Mouse (Mus musculus) kidney, postnatal 0 days (tissue): ENCODE data around the gene Egfl7. TPM values are rescaled to one million over a fixed set of nuclear protein-coding genes. Genes with fewer than 3 reads are reported as not detected.

Source experiments
- ATAC-seq: fragments of 200-750 bp; cut with Nextera tagmentation; replicated peaks from 2 replicates; pipeline ENCODE4 v1.8.0; 2017; ENCODE audit warnings: low read depth, moderate number of reproducible peaks, moderate TSS enrichment, moderate library complexity; ENCODE audit not compliant: low FRiP score
- DNase-seq: peaks from one replicate; pipeline ENCODE4 v3.0.0-alpha.2; 2016; ENCODE audit warnings: low spot score
- H3K27ac ChIP-seq: fragments of 300-500 bp; sonication (generic); 2 replicates; pipeline ENCODE4 v1.5.1; 2014; ENCODE audit warnings: mild to moderate bottlenecking
- H3K27me3 ChIP-seq: fragments of 300-500 bp; sonication (generic); 2 replicates; pipeline ENCODE4 v1.6.1; 2014; ENCODE audit warnings: low read length, mixed read lengths; ENCODE audit not compliant: insufficient read depth
- H3K36me3 ChIP-seq: fragments of 300-500 bp; sonication (generic); 2 replicates; pipeline ENCODE4 v1.6.1; 2014; ENCODE audit warnings: low read length, mixed read lengths; ENCODE audit not compliant: insufficient read depth
- H3K4me1 ChIP-seq: fragments of 300-500 bp; sonication (generic); replicated peaks from 2 replicates; pipeline ENCODE4 v1.6.1; 2014; ENCODE audit warnings: antibody characterized with exemption, low read length, mixed read lengths; ENCODE audit not compliant: insufficient read depth
- H3K4me2 ChIP-seq: fragments of 300-500 bp; sonication (generic); 2 replicates; pipeline ENCODE4 v1.6.1; 2014; ENCODE audit warnings: mild to moderate bottlenecking, low read length, moderate library complexity, mixed read lengths
- H3K4me3 ChIP-seq: fragments of 300-500 bp; sonication (generic); replicated peaks from 2 replicates; pipeline ENCODE4 v1.5.1; 2014; ENCODE audit warnings: low read depth, low read length
- H3K9ac ChIP-seq: fragments of 300-500 bp; sonication (generic); 2 replicates; pipeline ENCODE4 v1.6.1; 2014; ENCODE audit warnings: low read depth, low read length
- H3K9me3 ChIP-seq: fragments of 300-500 bp; sonication (generic); replicated peaks from 2 replicates; pipeline ENCODE4 v1.6.1; 2016; ENCODE audit warnings: low read length, inconsistent platforms, mixed read lengths
- CTCF ChIP-seq: IDR thresholded peaks from 2 replicates; pipeline ENCODE4 v1.5.1; 2016; ENCODE audit warnings: antibody characterized with exemption, low read depth, mild to moderate bottlenecking, moderate library complexity
- WGBS: fragments of 180-500 bp; shearing (Covaris S2); extraction: QIAGEN DNeasy Blood & Tissue Kit; methylation state at CpG from one replicate; pipeline ENCODE4 v1.1.7; 2014; 5-methylcytosine and 5-hydroxymethylcytosine counted together
- polyA plus RNA-seq: library from polyadenylated mRNA; unstranded; fragments of >200 nt; fragmentation: Nextera tagmentation; extraction: Ambion mirVana; gene quantifications from 2 replicates; pipeline ENCODE4 v1.2.1, GENCODE M21; 2015

Egfl7 gene
- 199 and 211 TPM in 2 replicates for polyA plus RNA-seq

DNA sequence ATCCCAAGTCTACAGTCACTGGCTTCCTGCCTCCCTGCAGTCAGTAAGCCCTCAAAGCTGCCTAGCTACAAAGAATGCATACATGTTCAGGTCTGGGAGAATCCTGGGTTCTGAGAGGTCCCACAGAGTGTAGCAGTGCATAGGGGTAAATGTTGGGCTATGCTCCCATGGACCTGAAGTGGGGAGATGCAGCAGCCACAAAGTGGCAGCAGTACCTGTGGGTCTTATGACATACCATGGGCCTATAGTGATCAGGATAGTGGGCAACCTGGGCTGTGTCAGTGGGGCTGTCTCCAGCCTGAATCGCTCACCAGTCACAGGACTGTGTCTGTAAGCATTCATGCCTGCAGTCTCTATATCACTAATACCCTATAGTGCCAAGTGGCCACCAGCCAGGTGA, at the start of gene Egfl7:
Egfl7 (plus strand) TSS at position 301 of the 400 bp plus-strand sequence.
- DNase-seq = no peak
- H3K4me2 ChIP-seq = no peak within 1 kb of the TSS

DNA sequence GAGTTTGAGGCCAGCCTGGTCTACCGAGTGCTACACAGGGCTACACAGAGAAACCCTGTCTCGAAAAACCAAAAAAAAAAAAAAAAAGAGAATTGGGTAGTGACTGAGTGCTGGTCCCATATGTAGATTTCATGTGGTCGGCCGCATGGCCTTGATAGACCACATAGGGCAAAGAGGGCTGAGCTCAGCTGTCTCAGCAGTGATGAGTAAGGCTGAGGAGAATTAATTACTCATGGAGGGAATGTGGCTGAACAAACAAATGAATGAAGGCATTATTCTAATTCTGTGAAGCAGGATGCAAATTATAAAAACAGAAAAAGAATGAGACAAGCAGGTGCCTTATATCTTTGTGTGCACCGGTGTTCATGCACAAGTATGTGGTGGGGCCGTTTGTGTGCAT, 48.0 kb upstream of the Egfl7 start:
- no peak overlapping the region for H3K4me2 ChIP-seq
- H3K9ac ChIP-seq = no peak overlapping the region
- no peak for TF ChIP-seq CTCF
- no peak for DNase-seq
- 87% methylated on average over 6 of the region's 6 CpGs for WGBS
- H3K9me3 ChIP-seq = no peaks in the 10 kb centered on the region
- no peaks in the 10 kb centered on the region for H3K4me1 ChIP-seq
- no peak overlapping the region for H3K4me3 ChIP-seq
- no peak overlapping the region for H3K27ac ChIP-seq
- H3K27me3 ChIP-seq = no peaks in the 10 kb centered on the region
- no peak for ATAC-seq
- H3K36me3 ChIP-seq = no peaks in the 10 kb centered on the region

More for the DNA sequence above, at the start of gene Egfl7:
- Histone ChIP-seq H3K27me3 (no peaks in the 10 kb centered on the region), H3K4me3 (no peak within 1 kb of the TSS), H3K9me3 (no peaks in the 10 kb centered on the region), H3K4me1 (0 out of 2 replicates have a peak, but pooled peaks cover 4% of the 10 kb centered on the region), H3K27ac (peak within 1 kb of the TSS; percentile 85), H3K9ac (no peak within 1 kb of the TSS), H3K36me3 (no peaks in the 10 kb centered on the region)
- 83% methylated on average over 1 of the region's 1 CpGs for WGBS
- TF ChIP-seq CTCF = no peak
- no peak for ATAC-seq

DNA sequence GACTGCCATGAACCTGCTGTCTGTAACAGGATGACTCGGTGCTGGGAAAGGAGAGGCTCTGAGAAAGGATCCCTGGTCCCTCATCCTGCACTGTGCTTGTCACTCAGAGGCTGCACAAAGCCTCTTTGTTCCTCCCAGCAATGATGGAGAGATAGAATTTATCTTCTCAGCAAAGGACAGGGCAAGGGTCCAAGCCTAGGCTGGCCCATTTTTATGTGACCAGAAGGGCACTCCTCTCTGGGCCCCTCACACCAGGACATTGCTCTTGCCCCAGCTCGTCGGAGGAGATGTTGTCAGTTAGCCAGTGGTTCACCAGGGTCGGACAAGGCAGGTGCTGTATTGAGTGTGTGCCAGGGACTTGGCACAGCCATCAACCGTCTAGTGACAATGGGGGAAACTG, 46.6 kb upstream of the Egfl7 start:
- Histone ChIP-seq H3K27me3 (no peaks in the 10 kb centered on the region), H3K4me3 (no peak overlapping the region), H3K27ac (no peak overlapping the region), H3K9ac (no peak overlapping the region), H3K36me3 (no peaks in the 10 kb centered on the region), H3K9me3 (no peaks in the 10 kb centered on the region), H3K4me1 (no peaks in the 10 kb centered on the region), H3K4me2 (no peak overlapping the region)
- DNase-seq = no peak
- WGBS = 41% methylated on average over 5 of the region's 5 CpGs
- TF ChIP-seq CTCF = no peak
- ATAC-seq = no peak

DNA sequence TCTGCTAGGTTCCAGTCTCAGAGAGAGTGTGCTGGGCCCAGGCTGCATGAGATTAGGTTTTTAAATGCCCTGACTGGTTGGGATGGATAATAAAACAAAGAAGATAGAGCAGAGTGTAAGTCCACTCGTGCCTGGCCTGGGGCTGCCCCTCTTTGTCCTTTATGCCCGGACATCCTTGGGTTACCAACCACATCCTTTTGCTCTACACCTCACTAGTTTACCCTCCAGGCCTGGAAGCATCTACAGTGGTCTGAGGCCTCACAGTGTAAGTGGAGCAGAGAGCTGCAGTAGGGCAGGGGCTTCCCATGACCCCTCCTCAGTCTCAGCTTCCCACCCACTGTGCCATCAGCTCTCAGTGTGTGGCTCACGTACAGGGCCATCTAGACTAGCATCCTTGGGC, 45.7 kb upstream of the Egfl7 start:
- H3K4me3 ChIP-seq = no peak overlapping the region
- no peak overlapping the region for H3K9ac ChIP-seq
- no peak overlapping the region for H3K4me2 ChIP-seq
- H3K9me3 ChIP-seq = no peaks in the 10 kb centered on the region
- ATAC-seq (no peak), DNase-seq (no peak)
- no peaks in the 10 kb centered on the region for H3K27me3 ChIP-seq
- WGBS = 41% methylated on average over 3 of the region's 3 CpGs
- H3K4me1 ChIP-seq = no peaks in the 10 kb centered on the region
- no peaks in the 10 kb centered on the region for H3K36me3 ChIP-seq
- no peak for TF ChIP-seq CTCF
- H3K27ac ChIP-seq = no peak overlapping the region

DNA sequence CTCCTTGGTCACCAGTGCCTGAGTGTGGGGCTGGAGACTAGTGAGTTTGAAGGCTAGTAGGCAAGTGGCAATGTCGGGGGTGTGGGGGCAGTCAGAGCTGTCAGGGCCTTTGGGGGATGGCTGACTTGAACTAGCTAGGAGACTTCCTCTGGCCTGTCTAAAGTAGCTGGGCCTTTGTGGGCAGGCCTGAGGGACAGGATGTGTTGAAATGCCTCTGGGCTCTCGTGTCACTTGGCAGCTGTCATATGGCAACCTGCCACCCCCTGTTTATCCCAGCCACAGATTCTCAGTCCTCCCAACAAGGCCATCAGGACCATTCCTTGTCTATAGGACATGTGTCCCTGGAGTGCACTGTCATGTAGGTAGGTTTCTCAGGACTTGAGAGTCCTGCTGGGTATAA, 45.2 kb upstream of the Egfl7 start:
- no peak for TF ChIP-seq CTCF
- WGBS = 53% methylated on average over 2 of the region's 2 CpGs

DNA sequence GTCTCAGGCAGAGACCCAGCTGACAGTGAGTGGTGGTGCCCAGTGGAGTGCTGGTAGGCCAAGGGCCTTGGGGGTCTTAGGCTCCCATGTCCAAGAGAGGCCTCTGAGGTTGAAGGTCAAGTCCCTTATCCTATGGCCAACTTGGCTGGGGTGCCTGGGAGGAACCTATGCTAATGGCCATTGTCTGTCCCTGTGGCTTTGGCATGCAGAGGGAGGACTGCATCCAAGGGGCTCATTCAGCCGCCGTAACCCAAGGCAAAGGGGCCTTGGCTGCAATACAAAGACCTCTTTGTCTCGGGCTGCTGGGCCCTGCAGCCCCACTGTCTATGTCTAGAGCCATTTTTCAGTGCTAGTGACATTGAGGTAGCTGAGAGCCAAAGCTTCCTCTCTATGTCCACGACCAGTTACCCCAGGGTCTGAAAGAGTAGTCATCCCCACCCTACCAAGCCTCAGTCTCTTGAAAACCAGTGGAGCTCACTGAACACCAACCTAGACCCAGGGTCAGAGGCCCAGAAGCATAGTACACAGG, 44.2 kb upstream of the Egfl7 start:
- no peak for DNase-seq

More for the DNA sequence above, 45.2 kb upstream of the Egfl7 start:
- Histone ChIP-seq H3K27ac (no peak overlapping the region), H3K27me3 (no peaks in the 10 kb centered on the region), H3K36me3 (no peaks in the 10 kb centered on the region), H3K4me2 (no peak overlapping the region), H3K9me3 (no peaks in the 10 kb centered on the region), H3K4me1 (no peaks in the 10 kb centered on the region), H3K9ac (no peak overlapping the region), H3K4me3 (no peak overlapping the region)
- DNase-seq = no peak
- ATAC-seq = no peak

DNA sequence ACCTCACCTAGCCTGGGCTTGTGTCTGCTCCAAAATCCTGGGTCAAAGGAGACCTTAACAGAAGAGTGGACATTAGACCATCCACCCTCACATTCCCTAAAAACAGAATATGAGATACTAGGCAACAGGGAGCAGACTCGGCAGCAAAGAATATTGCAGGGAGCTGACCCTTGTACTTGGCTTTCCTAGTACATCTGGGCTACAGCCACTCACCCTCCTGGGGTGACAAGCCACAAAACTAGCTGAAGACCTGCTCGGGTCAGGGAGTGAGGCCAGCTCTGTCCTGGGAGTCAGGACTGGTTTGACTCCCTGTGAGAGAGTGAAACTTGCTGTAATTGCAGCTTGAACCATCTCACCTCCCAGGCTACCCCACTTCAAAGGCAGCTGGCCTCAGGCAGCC, 40.3 kb upstream of the Egfl7 start:
- Histone ChIP-seq H3K4me2 (no peak overlapping the region), H3K27me3 (no peaks in the 10 kb centered on the region), H3K9ac (no peak overlapping the region), H3K36me3 (no peaks in the 10 kb centered on the region), H3K9me3 (no peaks in the 10 kb centered on the region), H3K4me1 (peaks cover 15% of the 10 kb centered on the region), H3K27ac (no peak overlapping the region), H3K4me3 (no peak overlapping the region)
- 50% methylated on average over 2 of the region's 2 CpGs for WGBS
- no peak for DNase-seq
- no peak for ATAC-seq
- no peak for TF ChIP-seq CTCF

More for the DNA sequence above, 44.2 kb upstream of the Egfl7 start:
- H3K4me1 ChIP-seq = no peaks in the 10 kb centered on the region
- no peaks in the 10 kb centered on the region for H3K36me3 ChIP-seq
- H3K4me2 ChIP-seq = no peak overlapping the region
- 66% methylated on average over 4 of the region's 4 CpGs for WGBS
- no peak overlapping the region for H3K9ac ChIP-seq
- H3K27me3 ChIP-seq = no peaks in the 10 kb centered on the region
- ATAC-seq = no peak
- no peaks in the 10 kb centered on the region for H3K9me3 ChIP-seq
- H3K4me3 ChIP-seq = no peak overlapping the region
- TF ChIP-seq CTCF = no peak
- no peak overlapping the region for H3K27ac ChIP-seq
